In genomic region chr11:25357717-25358411, GRCm38 (mm10) we compare ENCODE assay signal across 8 mouse cellular contexts.
A peak's percentile ranks its signal among the peaks of the same experiment; 100 is the strongest.
DNase-seq lines count a peak whose midpoint lies in the region; ATAC-seq and TF ChIP-seq lines count a peak whose summit lies in the region.

No protein-coding gene starts in this region.

- no peak for TF ChIP-seq POLR2A in cortical plate, adult 2 months (IDR thresholded peaks at IDR 0.05; ENCODE audit: extremely low read depth, insufficient read depth, low read length)

- H3K36me3 ChIP-seq in hindbrain, embryonic 15.5 days = no peaks in the 10 kb centered on the region
- H3K36me3 ChIP-seq in midbrain, embryonic 11.5 days (ENCODE audit: control insufficient read depth, insufficient read depth, low read length) = no peaks in the 10 kb centered on the region

- no peak for TF ChIP-seq CTCF in cortical plate, adult 2 months (IDR thresholded peaks at IDR 0.05; ENCODE audit: extremely low read depth, insufficient read depth, low read length)

- H3K4me3 ChIP-seq in cortical plate, adult 2 months (ENCODE audit: insufficient read depth, low read length) = peak overlapping the region; percentile 13; the same call in 1 of the 2 replicates
- peak overlapping the region; percentile 35 for H3K4me3 ChIP-seq in hindbrain, embryonic 15.5 days
- H3K4me3 ChIP-seq in midbrain, embryonic 11.5 days (ENCODE audit: low read depth, low read length) = no peak overlapping the region

- H3K27ac ChIP-seq in cortical plate, adult 2 months (ENCODE audit: insufficient read depth, low read length) = peak overlapping the region; percentile 68
- peak overlapping the region; percentile 56 for H3K27ac ChIP-seq in hindbrain, embryonic 15.5 days (replicated peaks)
- peak overlapping the region; percentile 62; the same call in 1 of the 2 replicates for H3K27ac ChIP-seq in midbrain, embryonic 11.5 days (ENCODE audit: low read depth, low read length)

- ATAC-seq in hindbrain, embryonic 15.5 days (ENCODE audit: low FRiP score, low read depth) = no peak
- no peak for ATAC-seq in midbrain, embryonic 11.5 days (ENCODE audit: low FRiP score)

- whole genome bisulfite sequencing in hindbrain, embryonic 15.5 days = 9% methylated on average over 10 of the region's 10 CpGs
- 45% methylated on average over 10 of the region's 10 CpGs for WGBS in midbrain, embryonic 11.5 days

- H3K9ac ChIP-seq in hindbrain, embryonic 15.5 days = peak overlapping the region; percentile 34; the same call in 1 of the 2 replicates
- no peak overlapping the region; the same call in none of the 2 replicates for H3K9ac ChIP-seq in midbrain, embryonic 11.5 days (ENCODE audit: low read length)

- peak overlapping the region; percentile 72 for H3K4me2 ChIP-seq in hindbrain, embryonic 15.5 days
- H3K4me2 ChIP-seq in midbrain, embryonic 11.5 days = peak overlapping the region; percentile 43

- no peaks in the 10 kb centered on the region for H3K9me3 ChIP-seq in hindbrain, embryonic 15.5 days
- H3K9me3 ChIP-seq in midbrain, embryonic 11.5 days (ENCODE audit: control insufficient read depth, low read length) = no peaks in the 10 kb centered on the region

- peak; percentile 3 to 6 for DNase-seq in cerebellum, postnatal 14 days
- DNase-seq in cerebellum, postnatal 36 days = no peak
- DNase-seq in midbrain, embryonic 11.5 days (ENCODE audit: low spot score, missing footprints) = peak; percentile 88
- no peak for DNase-seq in thymus, postnatal 25 days
- DNase-seq in yolk sac, embryonic 10.5 days (ENCODE audit: low spot score) = no peak
- DNase-seq in adrenal gland, postnatal 36 days = no peak

- no peaks in the 10 kb centered on the region for H3K27me3 ChIP-seq in hindbrain, embryonic 15.5 days
- no peaks in the 10 kb centered on the region for H3K27me3 ChIP-seq in midbrain, embryonic 11.5 days (ENCODE audit: control insufficient read depth, insufficient read depth, low read length)

- H3K4me1 ChIP-seq in cortical plate, adult 2 months (ENCODE audit: control insufficient read depth, insufficient read depth, low read length) = peaks cover 5% of the 10 kb centered on the region
- peaks cover 21% of the 10 kb centered on the region for H3K4me1 ChIP-seq in hindbrain, embryonic 15.5 days (replicated peaks)
- peaks cover 15% of the 10 kb centered on the region for H3K4me1 ChIP-seq in midbrain, embryonic 11.5 days (ENCODE audit: control insufficient read depth, insufficient read depth, low read length)

Comparison
In these comparisons a context has a peak if more than half of its experiments do, and no peak if none do; other contexts are left out.
1. DNase-seq: peak in cerebellum, postnatal 14 days (2 of 2) and midbrain, embryonic 11.5 days (single experiment); none in cerebellum, postnatal 36 days (0 of 2), thymus, postnatal 25 days (single experiment), yolk sac, embryonic 10.5 days (single experiment) and adrenal gland, postnatal 36 days (0 of 2).
2. Peak in every context shown above with its lines, with median percentiles within 50 percentile points of each other: H3K27ac ChIP-seq.